Mouse (Mus musculus) stomach, embryonic 15.5 days (tissue): ENCODE data around the gene St6gal1. TPM values are rescaled to one million over a fixed set of nuclear protein-coding genes. Genes with fewer than 3 reads are reported as not detected.

Source experiments
- ATAC-seq: fragments of 200-750 bp; cut with Nextera tagmentation; 2 replicates; pipeline ENCODE4 v1.8.0; 2017; ENCODE audit warnings: low read depth, moderate number of reproducible peaks, moderate TSS enrichment; ENCODE audit not compliant: insufficient read depth, low FRiP score
- H3K27ac ChIP-seq: fragments of 300-500 bp; sonication (generic); 2 replicates; pipeline ENCODE4 v1.5.1; 2015; ENCODE audit warnings: mild to moderate bottlenecking, inconsistent platforms
- H3K27me3 ChIP-seq: fragments of 300-500 bp; sonication (generic); replicated peaks from 2 replicates; pipeline ENCODE4 v1.6.1; 2015; ENCODE audit warnings: inconsistent platforms
- H3K36me3 ChIP-seq: fragments of 300-500 bp; sonication (generic); 2 replicates; pipeline ENCODE4 v1.6.1; 2015; ENCODE audit warnings: inconsistent platforms
- H3K4me1 ChIP-seq: fragments of 300-500 bp; sonication (generic); 2 replicates; pipeline ENCODE4 v1.6.1; 2015; ENCODE audit warnings: inconsistent platforms
- H3K4me2 ChIP-seq: fragments of 300-500 bp; sonication (generic); 2 replicates; pipeline ENCODE4 v1.6.1; 2015; ENCODE audit warnings: mild to moderate bottlenecking, inconsistent platforms
- H3K4me3 ChIP-seq: fragments of 300-500 bp; sonication (generic); replicated peaks from 2 replicates; pipeline ENCODE4 v1.5.1; 2015; ENCODE audit warnings: inconsistent platforms
- H3K9ac ChIP-seq: fragments of 300-500 bp; sonication (generic); 2 replicates; pipeline ENCODE4 v1.6.1; 2015; ENCODE audit warnings: inconsistent platforms
- H3K9me3 ChIP-seq: fragments of 300-500 bp; sonication (generic); 2 replicates; pipeline ENCODE4 v1.6.1; 2016; ENCODE audit warnings: inconsistent platforms
- WGBS: fragments of 180-500 bp; shearing (Covaris S2); methylation state at CpG from one replicate; pipeline ENCODE4 v1.1.7; 2015; 5-methylcytosine and 5-hydroxymethylcytosine counted together
- polyA plus RNA-seq: library from polyadenylated mRNA; unstranded; fragments of >200 nt; fragmentation: Nextera tagmentation; extraction: Ambion mirVana; gene quantifications from 2 replicates; pipeline ENCODE4 v1.2.1, GENCODE M21; 2015

The St6gal1 gene
- polyA plus RNA-seq, 1 experiment from 2014 or later = 16.3 TPM

DNA sequence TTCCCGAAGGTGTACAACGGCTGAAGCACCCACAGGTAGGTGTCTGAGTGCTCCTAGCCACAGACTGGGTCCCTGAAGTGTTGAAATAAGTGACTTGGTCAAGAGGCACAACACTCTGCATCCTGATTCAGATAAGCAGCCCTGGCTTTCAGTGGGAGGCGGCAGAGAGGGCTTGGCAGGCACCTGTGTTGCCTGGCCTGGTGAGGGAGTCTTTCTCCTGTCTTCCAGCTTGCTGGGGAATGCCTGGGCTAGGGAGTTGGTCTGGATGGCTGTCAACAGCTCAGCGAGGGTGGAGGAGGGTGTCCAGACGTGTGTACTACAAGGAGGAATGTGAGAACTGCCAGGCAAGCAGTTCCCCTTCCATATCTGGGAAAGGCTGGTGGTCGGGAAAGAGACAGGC is 15.0 kb downstream of the St6gal1 start:
- no peaks in the 10 kb centered on the region for H3K9me3 ChIP-seq
- no peak overlapping the region for H3K4me2 ChIP-seq
- H3K9ac ChIP-seq = no peak overlapping the region
- no peak for ATAC-seq
- WGBS = 56% methylated on average over 6 of the region's 6 CpGs
- H3K4me3 ChIP-seq = no peak overlapping the region
- H3K27me3 ChIP-seq = no peaks in the 10 kb centered on the region
- peak overlapping the region; percentile 86; the same call in 1 of the 2 replicates for H3K27ac ChIP-seq
- H3K4me1 ChIP-seq = peaks cover 28% of the 10 kb centered on the region
- no peaks in the 10 kb centered on the region for H3K36me3 ChIP-seq

- Histone ChIP-seq H3K36me3 (no peaks in the 10 kb centered on the region), H3K4me2 (peak overlapping the region; percentile 32), H3K9ac (no peak overlapping the region), H3K9me3 (no peaks in the 10 kb centered on the region), H3K4me3 (no peak overlapping the region), H3K27ac (peak overlapping the region; percentile 86), H3K27me3 (no peaks in the 10 kb centered on the region), H3K4me1 (peaks cover 28% of the 10 kb centered on the region)
- peak; percentile 89 for ATAC-seq
- 34% methylated on average over 13 of the region's 13 CpGs for WGBS
These were observed 15.8 kb downstream of the St6gal1 start for GRCm38 (mm10) chr16:23240049-23240949.

DNA sequence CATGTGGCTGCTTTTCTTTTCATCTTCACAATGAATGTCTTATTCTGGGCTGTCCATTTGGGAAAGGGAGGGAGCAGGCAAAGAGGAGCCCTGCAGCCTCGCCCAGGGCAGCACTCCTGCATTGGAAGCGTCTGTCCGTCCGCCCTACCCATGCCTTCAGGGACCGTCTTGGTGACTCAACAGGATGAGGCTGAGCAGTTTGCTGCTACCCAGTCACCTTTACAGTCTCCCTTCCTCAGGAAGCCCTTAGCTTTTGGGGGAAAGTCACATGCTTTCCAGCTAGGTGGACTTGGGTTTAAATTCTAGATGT is 16.4 kb downstream of the St6gal1 start:
- Histone ChIP-seq H3K4me2 (no peak overlapping the region), H3K4me3 (no peak overlapping the region), H3K9ac (no peak overlapping the region), H3K4me1 (peaks cover 28% of the 10 kb centered on the region), H3K27ac (peak overlapping the region; percentile 86), H3K9me3 (no peaks in the 10 kb centered on the region), H3K27me3 (no peaks in the 10 kb centered on the region), H3K36me3 (no peaks in the 10 kb centered on the region)
- WGBS = 25% methylated on average over 5 of the region's 5 CpGs
- ATAC-seq = no peak; the same call in 1 of the 2 replicates

DNA sequence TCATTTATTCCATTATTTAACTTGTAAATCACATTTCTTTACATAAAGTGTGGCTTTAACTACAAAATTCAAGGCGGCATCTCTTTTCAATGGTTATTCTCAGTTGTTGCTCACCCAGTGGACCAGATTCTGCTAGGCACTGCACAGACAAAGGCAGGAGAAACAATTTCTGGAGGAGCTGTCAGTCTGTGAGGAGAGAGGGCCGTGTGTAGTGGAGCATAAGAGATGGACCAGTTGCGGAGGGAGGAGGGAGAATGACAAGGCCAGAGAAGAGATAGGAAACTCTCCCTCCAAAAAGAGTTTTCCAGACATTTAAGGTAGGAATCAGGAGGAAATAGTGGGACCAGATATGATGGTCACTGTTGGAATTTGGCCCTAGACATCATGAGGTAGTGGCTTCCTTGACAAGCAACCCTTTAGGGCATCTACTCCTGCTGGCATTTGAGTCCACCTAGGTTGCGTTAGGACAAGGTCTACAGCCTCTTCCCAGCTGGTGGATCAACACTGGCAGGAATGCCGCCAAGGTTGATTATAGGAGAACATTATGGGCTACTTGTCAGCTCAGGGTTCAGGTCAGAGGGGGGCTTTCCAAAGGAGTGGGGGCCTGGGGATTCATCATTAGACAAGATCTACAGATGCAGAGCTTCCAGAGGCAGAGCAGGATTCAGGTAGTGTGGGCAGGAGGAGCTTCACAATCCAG is 19.3 kb downstream of the St6gal1 start:
- H3K4me1 ChIP-seq = peaks cover 21% of the 10 kb centered on the region
- no peaks in the 10 kb centered on the region for H3K9me3 ChIP-seq
- 87% methylated on average over 5 of the region's 5 CpGs for WGBS
- H3K27me3 ChIP-seq = no peaks in the 10 kb centered on the region
- no peak for ATAC-seq
- H3K9ac ChIP-seq = no peak overlapping the region
- no peaks in the 10 kb centered on the region for H3K36me3 ChIP-seq
- H3K27ac ChIP-seq = no peak overlapping the region
- no peak overlapping the region for H3K4me2 ChIP-seq
- H3K4me3 ChIP-seq = no peak overlapping the region

GRCm38 (mm10) chr16:23244486-23244885 is 19.9 kb downstream of the St6gal1 start:
- no peaks in the 10 kb centered on the region for H3K9me3 ChIP-seq
- no peak overlapping the region for H3K27ac ChIP-seq
- no peaks in the 10 kb centered on the region for H3K27me3 ChIP-seq
- no peaks in the 10 kb centered on the region for H3K36me3 ChIP-seq
- ATAC-seq = no peak
- no peak overlapping the region for H3K4me3 ChIP-seq
- H3K4me2 ChIP-seq = no peak overlapping the region
- H3K4me1 ChIP-seq = peaks cover 18% of the 10 kb centered on the region
- 84% methylated on average over 7 of the region's 7 CpGs for WGBS
- H3K9ac ChIP-seq = no peak overlapping the region

GRCm38 (mm10) chr16:23249285-23249684 is 24.7 kb downstream of the St6gal1 start:
- peaks cover 7% of the 10 kb centered on the region; the same call in 1 of the 2 replicates for H3K4me1 ChIP-seq
- H3K9ac ChIP-seq = no peak overlapping the region
- H3K27ac ChIP-seq = no peak overlapping the region
- no peak overlapping the region for H3K4me3 ChIP-seq
- H3K27me3 ChIP-seq = no peaks in the 10 kb centered on the region
- H3K36me3 ChIP-seq = no peaks in the 10 kb centered on the region
- 59% methylated on average over 4 of the region's 4 CpGs for WGBS
- no peak for ATAC-seq
- no peak overlapping the region for H3K4me2 ChIP-seq
- no peaks in the 10 kb centered on the region for H3K9me3 ChIP-seq

DNA sequence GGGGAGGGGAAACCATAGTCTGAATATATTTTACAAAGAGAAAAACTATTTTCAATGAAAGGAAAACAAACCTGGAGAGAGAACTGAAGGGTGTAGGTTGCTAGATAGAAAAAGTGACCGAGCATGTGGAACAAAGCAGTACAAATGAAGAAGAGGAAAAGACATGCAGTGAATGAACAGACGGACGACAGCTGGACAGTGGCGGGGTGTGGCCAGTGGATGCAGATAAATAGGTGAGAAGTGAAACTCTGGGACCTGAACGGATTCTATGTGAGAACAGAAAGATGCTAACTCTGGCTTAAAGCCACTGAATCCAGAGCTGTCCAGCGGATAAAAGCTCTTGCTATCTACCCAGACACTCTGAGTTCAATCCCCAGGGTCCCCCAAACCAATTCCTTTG is 25.2 kb downstream of the St6gal1 start:
- H3K27me3 ChIP-seq = no peaks in the 10 kb centered on the region
- H3K4me3 ChIP-seq = no peak overlapping the region
- ATAC-seq = no peak
- H3K27ac ChIP-seq = no peak overlapping the region
- peaks cover 7% of the 10 kb centered on the region; the same call in 1 of the 2 replicates for H3K4me1 ChIP-seq
- no peak overlapping the region for H3K4me2 ChIP-seq
- no peak overlapping the region for H3K9ac ChIP-seq
- no peaks in the 10 kb centered on the region for H3K36me3 ChIP-seq
- no peaks in the 10 kb centered on the region for H3K9me3 ChIP-seq
- 45% methylated on average over 6 of the region's 6 CpGs for WGBS

GRCm38 (mm10) chr16:23250556-23251444 is 26.3 kb downstream of the St6gal1 start:
- H3K4me2 ChIP-seq = no peak overlapping the region; the same call in 1 of the 2 replicates
- H3K27ac ChIP-seq = 0 out of 2 replicates have a peak overlapping the region, but pooled peaks have one; percentile 9
- WGBS = 33% methylated on average over 15 of the region's 15 CpGs
- no peak overlapping the region for H3K9ac ChIP-seq
- H3K9me3 ChIP-seq = no peaks in the 10 kb centered on the region
- H3K4me3 ChIP-seq = no peak overlapping the region
- peaks cover 7% of the 10 kb centered on the region; the same call in 1 of the 2 replicates for H3K4me1 ChIP-seq
- H3K27me3 ChIP-seq = no peaks in the 10 kb centered on the region
- no peaks in the 10 kb centered on the region for H3K36me3 ChIP-seq
- ATAC-seq = peak; percentile 68; the same call in 1 of the 2 replicates

DNA sequence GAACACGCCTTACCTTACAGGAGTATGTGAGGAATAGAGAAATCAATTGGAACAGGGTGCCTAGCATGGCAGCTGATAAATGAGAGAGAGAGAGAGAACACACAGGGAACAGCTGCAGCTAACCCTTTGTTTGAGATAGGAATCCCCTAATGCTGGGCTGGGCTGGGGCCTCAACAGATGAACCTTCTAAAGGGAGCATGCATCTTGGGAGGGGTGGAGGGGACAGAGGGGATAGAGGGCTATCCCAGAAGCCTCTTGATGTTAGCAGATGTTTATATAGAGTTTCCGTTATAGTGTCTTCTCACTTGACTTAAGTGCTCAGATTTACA is 26.9 kb downstream of the St6gal1 start:
- Histone ChIP-seq H3K4me1 (peaks cover 7% of the 10 kb centered on the region; the same call in 1 of the 2 replicates), H3K27me3 (no peaks in the 10 kb centered on the region), H3K9ac (no peak overlapping the region), H3K4me3 (no peak overlapping the region), H3K4me2 (no peak overlapping the region; the same call in 1 of the 2 replicates), H3K27ac (no peak overlapping the region), H3K36me3 (no peaks in the 10 kb centered on the region), H3K9me3 (no peaks in the 10 kb centered on the region)
- no peak for ATAC-seq
- 34% methylated on average over 2 of the region's 2 CpGs for WGBS

- Histone ChIP-seq H3K27ac (no peak overlapping the region), H3K4me1 (peaks cover 9% of the 10 kb centered on the region; the same call in 1 of the 2 replicates), H3K9me3 (no peaks in the 10 kb centered on the region), H3K27me3 (no peaks in the 10 kb centered on the region), H3K36me3 (no peaks in the 10 kb centered on the region), H3K4me2 (no peak overlapping the region), H3K9ac (no peak overlapping the region), H3K4me3 (no peak overlapping the region)
- 54% methylated on average over 6 of the region's 6 CpGs for WGBS
- ATAC-seq = no peak
These were observed 29.1 kb downstream of the St6gal1 start for GRCm38 (mm10) chr16:23253620-23254019.

- Histone ChIP-seq H3K27ac (no peak overlapping the region), H3K4me3 (no peak overlapping the region), H3K36me3 (no peaks in the 10 kb centered on the region), H3K27me3 (no peaks in the 10 kb centered on the region), H3K9me3 (no peaks in the 10 kb centered on the region), H3K4me1 (peaks cover 13% of the 10 kb centered on the region; the same call in 1 of the 2 replicates), H3K4me2 (no peak overlapping the region), H3K9ac (no peak overlapping the region)
- no peak for ATAC-seq
- 41% methylated on average over 1 of the region's 1 CpGs for WGBS
These were observed 29.5 kb downstream of the St6gal1 start for GRCm38 (mm10) chr16:23254062-23254461.
